Mouse (Mus musculus) small intestine, adult 2 months (tissue): ENCODE data around the gene Bptf. TPM values are rescaled to one million over a fixed set of nuclear protein-coding genes. Genes with fewer than 3 reads are reported as not detected.

ENCODE experiments used
- H3K27ac ChIP-seq: fragments of 200-500 bp; 2 replicates; pipeline ENCODE4 v1.5.1; 2012; ENCODE audit warnings: low read depth, low read length, control low read depth, inconsistent platforms; ENCODE audit not compliant: insufficient read depth
- H3K27me3 ChIP-seq: fragments of 200-500 bp; 2 replicates; pipeline ENCODE4 v1.6.1; 2012; ENCODE audit warnings: mild to moderate bottlenecking, moderate library complexity, low read length, inconsistent platforms; ENCODE audit not compliant: control insufficient read depth, insufficient read depth
- H3K36me3 ChIP-seq: fragments of 200-500 bp; 2 replicates; pipeline ENCODE4 v1.6.1; 2012; ENCODE audit warnings: mild to moderate bottlenecking, low read length, control low read depth, inconsistent platforms; ENCODE audit not compliant: control insufficient read depth, insufficient read depth
- H3K4me1 ChIP-seq: fragments of 200-500 bp; 2 replicates; pipeline ENCODE4 v1.6.1; 2012; ENCODE audit warnings: low read length, inconsistent platforms, mixed read lengths; ENCODE audit not compliant: control insufficient read depth, insufficient read depth, insufficient read length
- H3K4me3 ChIP-seq: fragments of 200-500 bp; 2 replicates; pipeline ENCODE4 v1.5.1; 2012; ENCODE audit warnings: low read depth, mild to moderate bottlenecking, control low read depth, inconsistent platforms, low read length, moderate library complexity
- CTCF ChIP-seq: fragments of 200-500 bp; IDR thresholded peaks from 2 replicates; pipeline ENCODE4 v1.5.1; 2012; ENCODE audit warnings: low read depth, mild to moderate bottlenecking, control low read depth, inconsistent platforms, low read length, moderate library complexity, mixed read lengths; ENCODE audit not compliant: insufficient replicate concordance, insufficient read length; ENCODE audit errors: extremely low read depth
- POLR2A ChIP-seq: fragments of 200-500 bp; IDR thresholded peaks from 2 replicates; pipeline ENCODE4 v1.6.1; 2012; ENCODE audit warnings: low read depth, mild to moderate bottlenecking, control low read depth, inconsistent platforms, low read length, moderate library complexity
- WGBS: fragments of 180-500 bp; shearing (Covaris S2); methylation state at CpG from one replicate; pipeline ENCODE4 v1.1.7; 2018; 5-methylcytosine and 5-hydroxymethylcytosine counted together
- polyA plus RNA-seq: library from polyadenylated mRNA; depleted of rRNA; stranded (reverse); fragments of >200 nt; gene quantifications from 2 replicates; pipeline ENCODE4 v1.2.3, GENCODE M21; 2012

The Bptf gene
- polyA plus RNA-seq, 1 experiment, result 15.2 TPM

DNA sequence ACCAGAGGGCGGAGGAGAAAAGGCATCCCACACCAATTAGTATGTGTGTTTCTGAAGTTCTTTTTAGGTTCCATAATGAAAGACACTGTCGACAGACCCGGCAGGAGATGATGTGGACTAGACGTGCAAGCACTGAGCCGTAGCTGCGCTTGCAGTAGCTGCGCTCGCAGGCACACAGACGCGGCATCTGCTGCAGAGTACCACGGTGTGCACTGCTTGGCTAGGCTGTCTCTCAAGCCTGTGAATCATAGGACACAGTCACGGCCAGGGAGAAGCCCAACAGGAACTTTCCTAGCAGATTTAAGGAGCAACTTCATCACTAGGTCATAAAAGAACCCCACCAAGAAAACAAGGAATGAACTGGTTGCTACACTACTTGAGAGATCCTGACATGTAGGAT is 14.1 kb downstream of the Bptf start:
- TF ChIP-seq POLR2A, result no peak
- no peak for TF ChIP-seq CTCF
- WGBS, result 84% methylated on average over 12 of the region's 12 CpGs
- no peaks in the 10 kb centered on the region for H3K4me1 ChIP-seq
- H3K4me3 ChIP-seq, result no peak overlapping the region
- no peaks in the 10 kb centered on the region for H3K27me3 ChIP-seq
- H3K36me3 ChIP-seq, result no peaks in the 10 kb centered on the region
- H3K27ac ChIP-seq, result no peak overlapping the region

DNA sequence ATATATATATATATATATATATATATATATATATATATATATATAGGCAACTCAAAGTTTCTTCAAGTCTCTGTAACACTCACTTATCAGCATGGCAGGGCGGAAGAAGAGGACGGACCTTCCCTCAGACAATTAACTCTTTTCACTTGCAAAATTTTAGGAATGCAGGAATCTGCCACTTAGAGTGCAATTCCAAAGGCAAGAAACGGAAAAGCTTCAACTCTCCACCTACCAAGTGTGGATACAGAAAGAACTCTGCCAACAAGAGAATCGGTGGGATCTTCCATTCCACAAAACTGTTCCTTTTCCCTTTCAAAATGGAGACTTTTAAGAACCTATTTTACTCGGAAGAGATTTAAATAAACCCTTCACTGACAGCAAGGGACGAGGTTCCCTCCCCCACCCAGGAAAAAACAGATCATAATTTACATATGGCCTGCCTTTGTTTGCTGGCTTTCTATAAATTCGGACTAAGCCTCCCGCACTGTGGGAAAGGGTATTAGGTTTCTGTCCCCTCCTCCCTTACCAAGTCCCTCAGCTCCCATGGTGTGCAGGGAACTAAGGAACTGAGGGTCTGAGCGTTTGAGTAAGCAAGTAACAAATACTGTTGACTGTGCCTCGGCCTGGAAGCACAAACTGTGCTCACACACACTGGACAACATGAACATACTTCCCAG is 17.9 kb downstream of the Bptf start:
- Histone ChIP-seq H3K27ac (no peak overlapping the region), H3K27me3 (no peaks in the 10 kb centered on the region)

GRCm38 (mm10) chr11:107113112-107113511 is 18.8 kb downstream of the Bptf start:
- Histone ChIP-seq H3K36me3 (peaks cover 9% of the 10 kb centered on the region), H3K27me3 (no peaks in the 10 kb centered on the region), H3K27ac (no peak overlapping the region), H3K4me1 (peaks cover under 1% of the 10 kb centered on the region; the same call in 1 of the 2 replicates), H3K4me3 (no peak overlapping the region)
- WGBS, result 58% methylated on average over 4 of the region's 4 CpGs
- TF ChIP-seq CTCF, result peak; percentile 26; the same call in 1 of the 2 replicates
- no peak for TF ChIP-seq POLR2A

More for the DNA sequence above, 17.9 kb downstream of the Bptf start:
- Histone ChIP-seq H3K4me1 (no peaks in the 10 kb centered on the region), H3K36me3 (peaks cover 9% of the 10 kb centered on the region), H3K4me3 (no peak overlapping the region)
- WGBS, result 60% methylated on average over 10 of the region's 10 CpGs
- TF ChIP-seq POLR2A (no peak), CTCF (no peak)

DNA sequence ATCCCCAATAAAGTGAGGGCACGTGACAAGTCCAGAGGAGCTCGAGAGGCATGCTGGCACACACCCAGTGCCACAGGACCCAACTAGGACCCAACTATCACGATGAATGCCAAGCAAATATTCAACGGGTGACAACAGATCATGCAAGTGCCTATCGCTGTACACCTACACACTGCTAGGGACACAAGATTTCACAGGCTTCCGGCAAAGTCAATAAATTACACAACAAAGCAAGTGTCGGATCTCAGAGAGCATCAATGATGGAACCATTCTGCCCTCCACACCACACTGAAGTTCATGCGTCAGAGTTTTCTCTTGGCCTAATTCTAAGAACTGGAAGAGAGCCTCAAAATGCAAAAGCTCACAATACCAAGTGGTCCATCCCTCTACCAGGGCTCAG is 22.3 kb downstream of the Bptf start:
- Histone ChIP-seq H3K27me3 (no peaks in the 10 kb centered on the region), H3K4me3 (no peak overlapping the region), H3K27ac (no peak overlapping the region), H3K4me1 (peaks cover 2% of the 10 kb centered on the region; the same call in 1 of the 2 replicates), H3K36me3 (peaks cover 9% of the 10 kb centered on the region)
- TF ChIP-seq CTCF, result no peak
- no peak for TF ChIP-seq POLR2A
- WGBS, result 80% methylated on average over 8 of the region's 8 CpGs

DNA sequence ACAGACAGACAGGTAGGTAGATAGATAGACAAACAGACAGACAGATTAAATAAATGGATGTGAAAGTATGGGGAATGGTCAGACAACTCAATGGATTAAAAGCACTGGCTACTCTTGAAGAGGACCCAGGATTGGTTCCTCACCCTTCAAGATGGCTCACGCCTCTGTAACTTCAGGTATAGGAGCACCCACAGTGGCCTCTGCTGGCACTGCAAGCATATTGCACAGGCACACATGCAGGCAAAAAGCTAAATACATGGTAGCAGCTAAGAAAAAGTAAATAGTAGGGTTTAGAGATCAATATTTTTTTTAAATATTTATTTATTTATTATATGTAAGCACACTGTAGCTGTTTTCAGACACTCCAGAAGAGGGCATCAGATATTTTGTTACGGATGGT is 23.0 kb downstream of the Bptf start:
- H3K27ac ChIP-seq, result no peak overlapping the region
- no peaks in the 10 kb centered on the region for H3K27me3 ChIP-seq
- peaks cover 2% of the 10 kb centered on the region; the same call in 1 of the 2 replicates for H3K4me1 ChIP-seq
- H3K4me3 ChIP-seq, result no peak overlapping the region
- WGBS, result 93% methylated on average over 2 of the region's 2 CpGs
- H3K36me3 ChIP-seq, result peaks cover 10% of the 10 kb centered on the region
- no peak for TF ChIP-seq CTCF
- TF ChIP-seq POLR2A, result no peak

DNA sequence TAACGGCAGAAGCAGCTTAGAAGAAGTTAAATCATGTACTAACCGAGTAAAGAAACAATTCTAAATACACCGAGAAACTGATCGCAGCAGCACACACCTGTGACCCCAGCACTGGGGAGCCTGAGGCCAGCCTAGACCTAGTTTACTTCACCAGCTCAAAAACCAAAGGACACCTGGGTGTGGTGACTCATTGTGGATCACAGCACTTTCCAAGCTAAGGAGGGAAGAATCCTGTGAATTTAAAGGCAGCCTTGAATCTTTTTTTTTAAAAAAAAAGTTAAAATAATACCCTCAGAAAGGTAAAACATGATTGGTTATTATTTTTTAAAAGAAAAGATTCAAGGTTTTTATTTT is 24.2 kb downstream of the Bptf start:
- Histone ChIP-seq H3K4me3 (no peak overlapping the region), H3K36me3 (peaks cover 10% of the 10 kb centered on the region), H3K4me1 (peaks cover 7% of the 10 kb centered on the region; the same call in 1 of the 2 replicates), H3K27me3 (no peaks in the 10 kb centered on the region), H3K27ac (no peak overlapping the region)
- WGBS, result 77% methylated on average over 4 of the region's 4 CpGs
- TF ChIP-seq CTCF (no peak), POLR2A (no peak)

GRCm38 (mm10) chr11:107106978-107107724 is 24.8 kb downstream of the Bptf start:
- H3K4me1 ChIP-seq, result peaks cover 9% of the 10 kb centered on the region; the same call in 1 of the 2 replicates
- no peak for TF ChIP-seq POLR2A
- H3K27ac ChIP-seq, result no peak overlapping the region
- 77% methylated on average over 12 of the region's 12 CpGs for WGBS
- no peaks in the 10 kb centered on the region for H3K27me3 ChIP-seq
- peaks cover 10% of the 10 kb centered on the region for H3K36me3 ChIP-seq
- no peak overlapping the region for H3K4me3 ChIP-seq
